Mouse (Mus musculus) midbrain, embryonic 11.5 days (tissue): ENCODE results near the gene Rbms3. TPM values are rescaled to one million over a fixed set of nuclear protein-coding genes. Genes with fewer than 3 reads are reported as not detected.
A peak's percentile ranks its signal among the peaks of the same experiment; 100 is the strongest.

Experiments
- ATAC-seq: fragments of 200-750 bp; cut with Nextera tagmentation; 2 replicates; pipeline ENCODE4 v1.8.0; 2017; ENCODE audit warnings: moderate TSS enrichment, moderate library complexity; ENCODE audit not compliant: low FRiP score
- DNase-seq: peaks from one replicate; pipeline ENCODE4 v3.0.0; 2015; ENCODE audit warnings: low spot score; ENCODE audit errors: missing footprints
- H3K27ac ChIP-seq: fragments of 300-500 bp; sonication (generic); 2 replicates; pipeline ENCODE4 v1.5.1; 2014; ENCODE audit warnings: low read depth, low read length
- H3K27me3 ChIP-seq: fragments of 300-500 bp; sonication (generic); 2 replicates; pipeline ENCODE4 v1.6.1; 2014; ENCODE audit warnings: mild to moderate bottlenecking, low read length, moderate library complexity, mixed read lengths; ENCODE audit not compliant: control insufficient read depth, insufficient read depth
- H3K36me3 ChIP-seq: fragments of 300-500 bp; sonication (generic); 2 replicates; pipeline ENCODE4 v1.6.1; 2014; ENCODE audit warnings: mild to moderate bottlenecking, low read length, moderate library complexity, mixed read lengths; ENCODE audit not compliant: control insufficient read depth, insufficient read depth
- H3K4me1 ChIP-seq: fragments of 300-500 bp; sonication (generic); 2 replicates; pipeline ENCODE4 v1.6.1; 2014; ENCODE audit warnings: low read length; ENCODE audit not compliant: control insufficient read depth, insufficient read depth
- H3K4me2 ChIP-seq: fragments of 300-500 bp; sonication (generic); 2 replicates; pipeline ENCODE4 v1.6.1; 2014; ENCODE audit warnings: mild to moderate bottlenecking, moderate library complexity
- H3K4me3 ChIP-seq: fragments of 300-500 bp; sonication (generic); 2 replicates; pipeline ENCODE4 v1.5.1; 2014; ENCODE audit warnings: low read depth, low read length
- H3K9ac ChIP-seq: fragments of 300-500 bp; sonication (generic); 2 replicates; pipeline ENCODE4 v1.6.1; 2014; ENCODE audit warnings: low read length
- H3K9me3 ChIP-seq: fragments of 300-500 bp; sonication (generic); 2 replicates; pipeline ENCODE4 v1.6.1; 2016; ENCODE audit warnings: low read length; ENCODE audit not compliant: control insufficient read depth
- WGBS: fragments of 180-500 bp; shearing (Covaris S2); extraction: QIAGEN DNeasy Blood & Tissue Kit; methylation state at CpG from one replicate; pipeline ENCODE4 v1.1.7; 2014; 5-methylcytosine and 5-hydroxymethylcytosine counted together
- polyA plus RNA-seq: library from polyadenylated mRNA; unstranded; fragments of >200 nt; fragmentation: Nextera tagmentation; extraction: Ambion mirVana; gene quantifications from 2 replicates; pipeline ENCODE4 v1.2.1, GENCODE M21; 2014

The Rbms3 gene
- polyA plus RNA-seq, 1 experiment from 2014 or later: 13.6 TPM

- Histone ChIP-seq H3K4me1 (no peaks in the 10 kb centered on the region), H3K27ac (no peak overlapping the region), H3K4me2 (no peak overlapping the region), H3K36me3 (no peaks in the 10 kb centered on the region), H3K27me3 (no peaks in the 10 kb centered on the region), H3K4me3 (no peak overlapping the region), H3K9me3 (no peaks in the 10 kb centered on the region), H3K9ac (no peak overlapping the region)
- no peak for ATAC-seq
- 91% methylated on average over 3 of the region's 3 CpGs for WGBS
- peak; percentile 75 for DNase-seq
Observed at GRCm38 (mm10) chr9:116862341-116862740, 767.4 kb downstream of the Rbms3 start.

- H3K9ac ChIP-seq: no peak overlapping the region
- peaks cover 4% of the 10 kb centered on the region; the same call in 1 of the 2 replicates for H3K4me1 ChIP-seq
- no peaks in the 10 kb centered on the region for H3K9me3 ChIP-seq
- H3K27ac ChIP-seq: no peak overlapping the region
- no peaks in the 10 kb centered on the region for H3K27me3 ChIP-seq
- H3K36me3 ChIP-seq: no peaks in the 10 kb centered on the region
- H3K4me2 ChIP-seq: no peak overlapping the region
- H3K4me3 ChIP-seq: no peak overlapping the region
- ATAC-seq (no peak), DNase-seq (peak; percentile 28)
- WGBS: 95% methylated on average over 6 of the region's 6 CpGs
Observed at GRCm38 (mm10) chr9:116857861-116858595, 771.7 kb downstream of the Rbms3 start.

- Histone ChIP-seq H3K27me3 (no peaks in the 10 kb centered on the region), H3K4me2 (no peak overlapping the region), H3K36me3 (no peaks in the 10 kb centered on the region), H3K27ac (no peak overlapping the region), H3K4me1 (peaks cover 4% of the 10 kb centered on the region; the same call in 1 of the 2 replicates), H3K9ac (no peak overlapping the region), H3K4me3 (no peak overlapping the region), H3K9me3 (no peaks in the 10 kb centered on the region)
- ATAC-seq (no peak), DNase-seq (no peak)
- WGBS: 82% methylated on average over 3 of the region's 3 CpGs
Observed at GRCm38 (mm10) chr9:116857151-116857550, 772.6 kb downstream of the Rbms3 start.

GRCm38 (mm10) chr9:116855744-116856143, 774.0 kb downstream of the Rbms3 start:
- no peak overlapping the region for H3K4me2 ChIP-seq
- no peaks in the 10 kb centered on the region for H3K9me3 ChIP-seq
- no peak overlapping the region for H3K4me3 ChIP-seq
- 58% methylated on average over 3 of the region's 3 CpGs for WGBS
- peaks cover 4% of the 10 kb centered on the region; the same call in 1 of the 2 replicates for H3K4me1 ChIP-seq
- no peaks in the 10 kb centered on the region for H3K27me3 ChIP-seq
- H3K36me3 ChIP-seq: no peaks in the 10 kb centered on the region
- no peak overlapping the region for H3K27ac ChIP-seq
- DNase-seq (peak; percentile 41), ATAC-seq (no peak)
- no peak overlapping the region for H3K9ac ChIP-seq

GRCm38 (mm10) chr9:116848905-116849304, 780.8 kb downstream of the Rbms3 start:
- WGBS: 91% methylated on average over 4 of the region's 4 CpGs
- Histone ChIP-seq H3K27ac (no peak overlapping the region), H3K9ac (no peak overlapping the region), H3K4me1 (no peaks in the 10 kb centered on the region), H3K4me3 (no peak overlapping the region), H3K4me2 (no peak overlapping the region), H3K27me3 (no peaks in the 10 kb centered on the region), H3K36me3 (no peaks in the 10 kb centered on the region), H3K9me3 (no peaks in the 10 kb centered on the region)
- peak; percentile 65 for DNase-seq
- no peak for ATAC-seq

- no peak overlapping the region for H3K4me2 ChIP-seq
- 88% methylated on average over 10 of the region's 10 CpGs for WGBS
- H3K27me3 ChIP-seq: no peaks in the 10 kb centered on the region
- H3K36me3 ChIP-seq: no peaks in the 10 kb centered on the region
- no peak overlapping the region for H3K27ac ChIP-seq
- ATAC-seq (no peak), DNase-seq (no peak)
- no peak overlapping the region for H3K4me3 ChIP-seq
- no peaks in the 10 kb centered on the region for H3K4me1 ChIP-seq
- H3K9me3 ChIP-seq: no peaks in the 10 kb centered on the region
- no peak overlapping the region for H3K9ac ChIP-seq
Observed at GRCm38 (mm10) chr9:116848166-116848565, 781.5 kb downstream of the Rbms3 start.

- H3K9me3 ChIP-seq: no peaks in the 10 kb centered on the region
- no peak overlapping the region for H3K9ac ChIP-seq
- H3K4me1 ChIP-seq: no peaks in the 10 kb centered on the region
- no peak overlapping the region for H3K4me2 ChIP-seq
- WGBS: 89% methylated on average over 7 of the region's 7 CpGs
- no peak overlapping the region for H3K27ac ChIP-seq
- H3K4me3 ChIP-seq: no peak overlapping the region
- no peak for DNase-seq
- ATAC-seq: no peak
- no peaks in the 10 kb centered on the region for H3K27me3 ChIP-seq
- H3K36me3 ChIP-seq: no peaks in the 10 kb centered on the region
Observed at GRCm38 (mm10) chr9:116847241-116848135, 782.2 kb downstream of the Rbms3 start.

GRCm38 (mm10) chr9:116834949-116835348, 794.8 kb downstream of the Rbms3 start:
- Histone ChIP-seq H3K4me3 (no peak overlapping the region), H3K27ac (no peak overlapping the region), H3K4me2 (no peak overlapping the region), H3K9ac (no peak overlapping the region), H3K27me3 (no peaks in the 10 kb centered on the region), H3K9me3 (no peaks in the 10 kb centered on the region), H3K36me3 (no peaks in the 10 kb centered on the region), H3K4me1 (no peaks in the 10 kb centered on the region)
- WGBS: 51% methylated on average over 8 of the region's 8 CpGs
- ATAC-seq (no peak), DNase-seq (no peak)

GRCm38 (mm10) chr9:116833677-116834076, 796.0 kb downstream of the Rbms3 start:
- DNase-seq (no peak), ATAC-seq (no peak)
- WGBS: 60% methylated on average over 7 of the region's 7 CpGs
- Histone ChIP-seq H3K4me1 (no peaks in the 10 kb centered on the region), H3K4me3 (no peak overlapping the region), H3K9me3 (no peaks in the 10 kb centered on the region), H3K36me3 (no peaks in the 10 kb centered on the region), H3K9ac (no peak overlapping the region), H3K27ac (no peak overlapping the region), H3K4me2 (no peak overlapping the region), H3K27me3 (no peaks in the 10 kb centered on the region)
